Mouse (Mus musculus): ENCODE measurements around the gene Rbks.

DNA sequence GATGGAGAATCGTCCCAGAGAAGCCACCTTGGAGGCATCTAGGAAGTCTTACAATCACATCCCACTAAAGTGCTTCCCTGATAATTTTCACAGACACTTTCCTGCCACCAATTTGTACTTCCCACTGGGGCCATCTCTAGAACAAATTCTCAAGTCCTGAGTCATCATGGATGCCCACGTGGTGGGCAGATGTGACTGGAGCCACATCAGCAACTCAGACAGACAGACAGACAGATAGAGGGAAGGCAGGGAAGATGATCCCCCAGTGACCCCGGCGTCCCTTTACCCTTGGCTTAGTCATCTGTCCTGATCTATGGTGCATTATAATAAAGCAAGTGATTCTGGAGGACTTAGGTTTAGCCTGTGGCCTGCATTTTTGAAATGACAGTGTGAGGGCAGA is 53.2 kb downstream of the Rbks start:
- TF ChIP-seq CTCF (IDR thresholded peaks at IDR 0.05; ENCODE audit: insufficient read depth, low read length): no peak
- no peak for TF ChIP-seq POLR2A (IDR thresholded peaks at IDR 0.05; ENCODE audit: borderline replicate concordance, extremely low read depth, low read depth, low read length)
